Mouse (Mus musculus): ENCODE measurements at regions not wholly inside any gene's neighbourhood (a gene's known extent, or its start where the extent isn't known, plus 50 kb on each side); places are given as distances from the start of the nearest gene placed in this dataset.

- H3K4me1 ChIP-seq (ENCODE audit: control insufficient read depth, insufficient read depth, insufficient read length) = no peaks in the 10 kb centered on the region
- TF ChIP-seq CTCF (IDR thresholded peaks at IDR 0.05; ENCODE audit: extremely low read depth, insufficient read depth, insufficient read length, insufficient replicate concordance) (no peak), POLR2A (IDR thresholded peaks at IDR 0.05; ENCODE audit: low read depth, low read length) (no peak)
- H3K27me3 ChIP-seq (ENCODE audit: control insufficient read depth, insufficient read depth, low read length) = no peaks in the 10 kb centered on the region
- H3K27ac ChIP-seq (ENCODE audit: insufficient read depth, low read length) = no peak overlapping the region
- no peak for DNase-seq (ENCODE audit: low read depth in 1 of 2, low spot score in 2 of 2)
- H3K4me3 ChIP-seq (ENCODE audit: extremely low read depth, insufficient read depth, insufficient read length) = no peak overlapping the region
- WGBS = 89% methylated on average over 5 of the region's 5 CpGs
- H3K36me3 ChIP-seq (ENCODE audit: control insufficient read depth, insufficient read depth, low read length) = no peaks in the 10 kb centered on the region
Measured at GRCm38 (mm10) chr6:13305873-13306272, 81.1 kb upstream of the Vwde start.

- H3K4me1 ChIP-seq (ENCODE audit: control insufficient read depth, insufficient read depth, insufficient read length) = no peaks in the 10 kb centered on the region
Measured at GRCm38 (mm10) chr6:13298171-13298570, 73.4 kb upstream of the Vwde start.

DNA sequence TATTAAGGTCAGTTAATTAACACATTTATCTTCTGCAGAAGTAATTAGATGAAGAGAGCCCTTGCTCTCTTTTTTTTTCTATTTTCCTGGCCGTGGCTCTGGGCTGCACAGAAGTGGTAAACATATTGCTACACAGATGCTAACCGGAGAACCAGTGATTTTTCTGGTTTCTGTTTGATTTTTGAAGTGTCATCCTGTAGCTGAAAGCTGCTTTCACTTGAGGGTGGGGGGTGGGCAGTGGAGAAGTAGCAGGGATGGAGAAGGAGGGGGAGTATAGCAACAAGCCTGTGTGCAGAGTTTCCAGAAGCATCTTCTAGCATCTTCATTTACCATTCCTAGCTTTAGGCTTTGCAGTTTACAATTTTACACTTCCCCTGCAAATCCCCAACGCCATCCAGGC is 72.3 kb upstream of the Vwde start:
- 59% methylated on average over 3 of the region's 3 CpGs for WGBS
- Histone ChIP-seq H3K4me1 (ENCODE audit: control insufficient read depth, insufficient read depth, insufficient read length) (no peaks in the 10 kb centered on the region), H3K36me3 (ENCODE audit: control insufficient read depth, insufficient read depth, low read length) (no peaks in the 10 kb centered on the region), H3K4me3 (ENCODE audit: extremely low read depth, insufficient read depth, insufficient read length) (no peak overlapping the region), H3K27me3 (ENCODE audit: control insufficient read depth, insufficient read depth, low read length) (no peaks in the 10 kb centered on the region), H3K27ac (ENCODE audit: insufficient read depth, low read length) (no peak overlapping the region)
- TF ChIP-seq POLR2A (IDR thresholded peaks at IDR 0.05; ENCODE audit: low read depth, low read length) = no peak
- no peak for TF ChIP-seq CTCF (IDR thresholded peaks at IDR 0.05; ENCODE audit: extremely low read depth, insufficient read depth, insufficient read length, insufficient replicate concordance)
- no peak for DNase-seq (ENCODE audit: low read depth in 1 of 2, low spot score in 2 of 2)

More at GRCm38 (mm10) chr6:13298171-13298570, 73.4 kb upstream of the Vwde start:
- Histone ChIP-seq H3K27me3 (ENCODE audit: control insufficient read depth, insufficient read depth, low read length) (no peaks in the 10 kb centered on the region), H3K4me3 (ENCODE audit: extremely low read depth, insufficient read depth, insufficient read length) (no peak overlapping the region), H3K27ac (ENCODE audit: insufficient read depth, low read length) (no peak overlapping the region), H3K36me3 (ENCODE audit: control insufficient read depth, insufficient read depth, low read length) (no peaks in the 10 kb centered on the region)
- 88% methylated on average over 3 of the region's 3 CpGs for WGBS
- DNase-seq (ENCODE audit: low read depth in 1 of 2, low spot score in 2 of 2) = no peak
- TF ChIP-seq CTCF (IDR thresholded peaks at IDR 0.05; ENCODE audit: extremely low read depth, insufficient read depth, insufficient read length, insufficient replicate concordance) (no peak), POLR2A (IDR thresholded peaks at IDR 0.05; ENCODE audit: low read depth, low read length) (no peak)

DNA sequence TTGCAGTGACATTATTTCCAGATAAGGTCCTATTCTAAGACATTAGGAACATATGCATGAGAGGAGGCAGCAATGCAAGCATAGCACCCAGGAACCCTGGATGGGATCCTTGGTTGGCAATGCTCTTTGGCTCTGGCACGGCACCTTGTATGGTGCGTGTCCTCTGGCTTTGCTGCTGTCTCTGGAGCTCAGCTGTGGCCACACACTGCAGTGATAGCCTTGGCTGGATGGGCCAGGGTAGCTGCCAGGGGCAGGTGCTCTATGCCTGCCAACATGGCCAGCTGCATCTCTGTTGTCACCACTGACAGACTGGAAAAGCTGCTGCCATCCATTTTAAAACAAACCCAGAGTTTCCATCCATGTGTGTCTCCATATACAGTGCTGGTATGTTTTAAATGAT is 71.3 kb upstream of the Vwde start:
- no peak overlapping the region for H3K4me3 ChIP-seq (ENCODE audit: extremely low read depth, insufficient read depth, insufficient read length)
- no peaks in the 10 kb centered on the region for H3K36me3 ChIP-seq (ENCODE audit: control insufficient read depth, insufficient read depth, low read length)
- H3K4me1 ChIP-seq (ENCODE audit: control insufficient read depth, insufficient read depth, insufficient read length) = no peaks in the 10 kb centered on the region
- H3K27ac ChIP-seq (ENCODE audit: insufficient read depth, low read length) = no peak overlapping the region
- DNase-seq (ENCODE audit: low read depth in 1 of 2, low spot score in 2 of 2) = no peak
- WGBS = 90% methylated on average over 2 of the region's 2 CpGs
- TF ChIP-seq POLR2A (IDR thresholded peaks at IDR 0.05; ENCODE audit: low read depth, low read length) (no peak), CTCF (IDR thresholded peaks at IDR 0.05; ENCODE audit: extremely low read depth, insufficient read depth, insufficient read length, insufficient replicate concordance) (no peak)
- no peaks in the 10 kb centered on the region for H3K27me3 ChIP-seq (ENCODE audit: control insufficient read depth, insufficient read depth, low read length)

DNA sequence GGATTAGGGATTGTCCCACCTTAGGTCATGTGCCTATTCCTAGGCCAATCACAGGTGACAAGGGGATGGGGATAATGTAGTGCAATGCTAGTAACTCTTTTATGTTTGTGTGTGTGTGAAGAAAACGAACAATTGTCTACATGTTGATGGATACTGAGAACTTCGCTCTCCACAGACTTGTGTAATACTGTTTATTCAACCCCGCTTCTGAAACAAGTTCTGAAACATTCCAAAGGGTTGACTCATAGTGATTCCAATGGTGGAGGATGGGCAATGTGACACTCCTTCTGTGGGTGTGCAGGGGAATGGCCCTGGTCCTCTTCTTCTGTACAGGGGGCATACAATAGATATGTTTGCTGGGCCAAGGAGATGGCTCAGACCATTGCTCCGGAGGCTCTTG is 69.6 kb upstream of the Vwde start:
- no peak for TF ChIP-seq CTCF (IDR thresholded peaks at IDR 0.05; ENCODE audit: extremely low read depth, insufficient read depth, insufficient read length, insufficient replicate concordance)
- no peak for TF ChIP-seq POLR2A (IDR thresholded peaks at IDR 0.05; ENCODE audit: low read depth, low read length)
- Histone ChIP-seq H3K4me1 (ENCODE audit: control insufficient read depth, insufficient read depth, insufficient read length) (no peaks in the 10 kb centered on the region), H3K36me3 (ENCODE audit: control insufficient read depth, insufficient read depth, low read length) (no peaks in the 10 kb centered on the region), H3K27me3 (ENCODE audit: control insufficient read depth, insufficient read depth, low read length) (no peaks in the 10 kb centered on the region), H3K27ac (ENCODE audit: insufficient read depth, low read length) (no peak overlapping the region), H3K4me3 (ENCODE audit: extremely low read depth, insufficient read depth, insufficient read length) (no peak overlapping the region)
- DNase-seq (ENCODE audit: low read depth in 1 of 2, low spot score in 2 of 2) = no peak
- WGBS = 78% methylated on average over 4 of the region's 4 CpGs

DNA sequence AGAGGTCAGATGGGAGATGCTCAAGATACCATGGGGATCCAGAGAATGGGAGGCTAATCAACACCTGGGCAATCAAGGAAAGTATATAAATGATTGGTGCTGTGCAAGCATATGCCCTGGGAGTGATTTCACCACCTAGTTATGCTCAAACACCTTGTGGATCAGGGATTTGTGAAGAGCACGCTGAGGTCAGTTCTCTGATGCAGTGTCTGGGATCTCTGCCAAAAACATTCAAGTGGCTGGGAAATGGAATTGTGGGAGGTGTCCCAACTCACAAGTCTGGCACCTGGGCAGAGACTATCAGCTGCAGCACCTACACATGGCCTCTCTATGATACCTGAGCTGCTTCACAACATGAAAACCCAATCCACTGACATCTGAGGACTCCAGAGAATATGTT is 63.7 kb upstream of the Vwde start:
- Histone ChIP-seq H3K4me3 (ENCODE audit: extremely low read depth, insufficient read depth, insufficient read length) (no peak overlapping the region), H3K27me3 (ENCODE audit: control insufficient read depth, insufficient read depth, low read length) (no peaks in the 10 kb centered on the region), H3K36me3 (ENCODE audit: control insufficient read depth, insufficient read depth, low read length) (no peaks in the 10 kb centered on the region), H3K27ac (ENCODE audit: insufficient read depth, low read length) (no peak overlapping the region), H3K4me1 (ENCODE audit: control insufficient read depth, insufficient read depth, insufficient read length) (no peaks in the 10 kb centered on the region)
- no peak for DNase-seq (ENCODE audit: low read depth in 1 of 2, low spot score in 2 of 2)
- WGBS = 65% methylated on average over 1 of the region's 1 CpGs
- no peak for TF ChIP-seq CTCF (IDR thresholded peaks at IDR 0.05; ENCODE audit: extremely low read depth, insufficient read depth, insufficient read length, insufficient replicate concordance)
- TF ChIP-seq POLR2A (IDR thresholded peaks at IDR 0.05; ENCODE audit: low read depth, low read length) = no peak

GRCm38 (mm10) chr6:13287812-13288211 is 63.0 kb upstream of the Vwde start:
- WGBS = 84% methylated on average over 4 of the region's 4 CpGs
- Histone ChIP-seq H3K4me3 (ENCODE audit: extremely low read depth, insufficient read depth, insufficient read length) (no peak overlapping the region), H3K4me1 (ENCODE audit: control insufficient read depth, insufficient read depth, insufficient read length) (no peaks in the 10 kb centered on the region), H3K36me3 (ENCODE audit: control insufficient read depth, insufficient read depth, low read length) (no peaks in the 10 kb centered on the region), H3K27me3 (ENCODE audit: control insufficient read depth, insufficient read depth, low read length) (no peaks in the 10 kb centered on the region), H3K27ac (ENCODE audit: insufficient read depth, low read length) (no peak overlapping the region)
- TF ChIP-seq POLR2A (IDR thresholded peaks at IDR 0.05; ENCODE audit: low read depth, low read length) (no peak), CTCF (IDR thresholded peaks at IDR 0.05; ENCODE audit: extremely low read depth, insufficient read depth, insufficient read length, insufficient replicate concordance) (no peak)
- DNase-seq (ENCODE audit: low read depth in 1 of 2, low spot score in 2 of 2) = no peak
